Mouse (Mus musculus) bone marrow macrophage, adult 2 months (primary cell): Measurements from ENCODE around the gene Ulk1.

Experiments used
- CTCF ChIP-seq: IDR thresholded peaks from 2 replicates; pipeline ENCODE4 v1.5.1; 2012; ENCODE audit warnings: low read depth, mild to moderate bottlenecking, low read length, moderate library complexity
- POLR2A ChIP-seq: IDR thresholded peaks from 2 replicates; pipeline ENCODE4 v1.6.1; 2012; ENCODE audit warnings: mild to moderate bottlenecking, low read depth, low read length, borderline replicate concordance

DNA sequence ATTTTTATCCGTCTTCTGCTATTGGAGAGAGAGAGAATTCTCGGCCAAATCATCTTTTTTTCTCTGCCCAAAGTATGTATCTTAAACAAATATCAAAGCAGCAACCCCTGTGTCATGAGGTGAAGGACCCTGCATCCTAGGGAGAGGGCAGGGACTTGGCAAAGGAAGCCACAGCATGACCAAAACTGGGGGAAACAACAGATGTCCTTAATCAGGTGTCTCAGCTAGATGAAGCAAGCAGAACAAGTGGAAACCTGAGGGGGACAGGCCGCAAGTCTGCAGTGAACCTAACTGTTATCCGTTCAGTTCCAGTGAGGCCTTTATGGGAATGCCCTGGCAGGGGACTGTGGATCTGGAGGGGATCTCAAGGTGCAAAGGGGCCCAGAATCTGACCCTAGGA, 2.4 kb downstream of the Ulk1 start:
- TF ChIP-seq CTCF (no peak), POLR2A (no peak)
